13 mouse cellular contexts compared by ENCODE assay signal in genomic region chr19:53321273-53321672, GRCm38 (mm10). TPM values are rescaled to one million over a fixed set of nuclear protein-coding genes. Genes with fewer than 3 reads are reported as not detected.
DNase-seq lines count a peak whose midpoint lies in the region; TF ChIP-seq lines count a peak whose summit lies in the region.
"Had no signal": no experiment of that assay in that cellular context is flagged by ENCODE, and none has a peak within 500 bp of the region (broad histone marks: within the 10 kb centered on the region; RNA-seq: fewer than 3 reads in every experiment).

No protein-coding gene starts in this region.

- DNase-seq in kidney, adult 2 months: peak; percentile 49
- no peak for DNase-seq in kidney, adult 8-10 months
- peak; percentile 70 to 72 for DNase-seq in heart, adult 9 months (ENCODE audit: low spot score in 2 of 2)
- peak; percentile 54 to 63 for DNase-seq in heart, postnatal 36 days
- DNase-seq in lung, postnatal 10 days: peak; percentile 57
- no peak for DNase-seq in retina, embryonic 14.5 days (ENCODE audit: low spot score)
- no peak for DNase-seq in retina, postnatal 1 day
- DNase-seq: cerebellum, adult 11-12 months; layer of hippocampus, adult 9-11 months; thymus, adult 2 months had no signal

- TF ChIP-seq CTCF in kidney, adult 2 months (conservative IDR thresholded peaks at IDR 0.05; ENCODE audit: insufficient read depth, insufficient read length, low read depth, low read length): no peak

- H3K27ac ChIP-seq in kidney, adult 2 months (ENCODE audit: insufficient read depth, low read depth, low read length): no peak overlapping the region
- H3K27ac ChIP-seq: macrophage had no signal

- no peaks in the 10 kb centered on the region for H3K36me3 ChIP-seq in kidney, adult 2 months (ENCODE audit: control insufficient read depth, insufficient read depth, low read length)

- 45% methylated on average over 10 of the region's 10 CpGs for WGBS in kidney, adult 2 months

- no peaks in the 10 kb centered on the region; the same call in 1 of the 2 replicates for H3K4me1 ChIP-seq in kidney, adult 2 months (ENCODE audit: control insufficient read depth, insufficient read depth, low read length)

- intact Hi-C loops in heart, postnatal 36 days (cut with DNase I): no loop called here

- no peak for TF ChIP-seq POLR2A in kidney, adult 2 months (IDR thresholded peaks at IDR 0.05; ENCODE audit: low read depth, low read length)

- H3K4me3 ChIP-seq in kidney, adult 2 months (ENCODE audit: insufficient read depth, low read depth, low read length): no peak overlapping the region
- H3K4me3 ChIP-seq: myocyte had no signal

- H3K27me3 ChIP-seq in kidney, adult 2 months (replicated peaks; ENCODE audit: control insufficient read depth, insufficient read depth, low read length): no peaks in the 10 kb centered on the region

RNA-seq across cellular contexts. Expression of gene Mxi1, which starts 11.0 kb away (rescaled TPM):
- polyA plus RNA-seq in kidney, adult 2 months (2012; rRNA removed): 38.9 and 41.7 TPM in 2 replicates
- 10 to 100 TPM; 50.9 to 51.7 TPM for total RNA-seq in heart, postnatal 36 days (2021)

RNA-seq across cellular contexts. Expression of gene Gm10197, which starts 50.3 kb away (rescaled TPM):
- polyA plus RNA-seq in kidney, adult 2 months (2012; rRNA removed): not detected in 2 replicates
- not detected for total RNA-seq in heart, postnatal 36 days (2021)
- polyA plus RNA-seq: gonadal fat pad, adult 2 months; macrophage; myocyte; thymus, adult 2 months had no signal

Comparison
In these comparisons a context has a peak if more than half of its experiments do, and no peak if none do; other contexts are left out.
1. DNase-seq: peak in kidney, adult 2 months (single experiment), heart, adult 9 months (2 of 2), heart, postnatal 36 days (2 of 2) and lung, postnatal 10 days (single experiment); none in kidney, adult 8-10 months (0 of 2), retina, embryonic 14.5 days (single experiment) and retina, postnatal 1 day (single experiment).